Mouse (Mus musculus) testis, adult 2 months (tissue): ENCODE measurements around the gene Gng7. TPM values are rescaled to one million over a fixed set of nuclear protein-coding genes. Genes with fewer than 3 reads are reported as not detected.

Experiments
- H3K27ac ChIP-seq: fragments of 200-500 bp; 2 replicates; pipeline ENCODE4 v1.5.1; 2012; ENCODE audit warnings: low read depth, low read length; ENCODE audit not compliant: control insufficient read depth, insufficient read depth
- H3K27me3 ChIP-seq: fragments of 200-500 bp; 2 replicates; pipeline ENCODE4 v1.6.1; 2012; ENCODE audit warnings: mild to moderate bottlenecking, low read length, moderate library complexity; ENCODE audit not compliant: control insufficient read depth, insufficient read depth
- H3K36me3 ChIP-seq: fragments of 200-500 bp; 2 replicates; pipeline ENCODE4 v1.6.1; 2012; ENCODE audit warnings: mild to moderate bottlenecking, low read length; ENCODE audit not compliant: control insufficient read depth, insufficient read depth
- H3K4me1 ChIP-seq: fragments of 200-500 bp; 2 replicates; pipeline ENCODE4 v1.6.1; 2012; ENCODE audit warnings: low read length; ENCODE audit not compliant: control insufficient read depth, insufficient read depth
- H3K4me3 ChIP-seq: fragments of 200-500 bp; 2 replicates; pipeline ENCODE4 v1.5.1; 2012; ENCODE audit warnings: low read depth, mild to moderate bottlenecking, low read length, moderate library complexity, mixed read lengths; ENCODE audit not compliant: control insufficient read depth
- CTCF ChIP-seq: fragments of 200-500 bp; IDR thresholded peaks from 2 replicates; pipeline ENCODE4 v1.5.1; 2012; ENCODE audit warnings: low read depth, mild to moderate bottlenecking, inconsistent platforms, low read length, moderate library complexity; ENCODE audit not compliant: control insufficient read depth, insufficient read depth, insufficient replicate concordance
- POLR2A ChIP-seq: fragments of 200-500 bp; IDR thresholded peaks from 2 replicates; pipeline ENCODE4 v1.6.1; 2012; ENCODE audit warnings: low read depth, mild to moderate bottlenecking, inconsistent platforms, low read length, moderate library complexity; ENCODE audit not compliant: control insufficient read depth
- polyA plus RNA-seq: library from polyadenylated mRNA; depleted of rRNA; stranded (reverse); fragments of >200 nt; gene quantifications from 2 replicates; pipeline ENCODE4 v1.2.3, GENCODE M21; 2012

The Gng7 gene
- polyA plus RNA-seq, 1 experiment: 1.0 TPM

GRCm38 (mm10) chr10:81033586-81033985 is 18.8 kb upstream of the Gng7 start:
- Histone ChIP-seq H3K4me1 (no peaks in the 10 kb centered on the region), H3K27me3 (no peaks in the 10 kb centered on the region), H3K4me3 (no peak overlapping the region), H3K36me3 (no peaks in the 10 kb centered on the region), H3K27ac (no peak overlapping the region)
- TF ChIP-seq CTCF (no peak), POLR2A (no peak)

GRCm38 (mm10) chr10:81029031-81029430 is 14.3 kb upstream of the Gng7 start:
- H3K4me1 ChIP-seq: peaks cover 3% of the 10 kb centered on the region; the same call in 1 of the 2 replicates
- no peaks in the 10 kb centered on the region for H3K27me3 ChIP-seq
- TF ChIP-seq CTCF (no peak), POLR2A (no peak)
- no peak overlapping the region for H3K4me3 ChIP-seq
- H3K27ac ChIP-seq: no peak overlapping the region
- no peaks in the 10 kb centered on the region for H3K36me3 ChIP-seq

- Histone ChIP-seq H3K27me3 (no peaks in the 10 kb centered on the region), H3K4me3 (no peak overlapping the region), H3K4me1 (peaks cover 3% of the 10 kb centered on the region; the same call in 1 of the 2 replicates), H3K27ac (no peak overlapping the region), H3K36me3 (no peaks in the 10 kb centered on the region)
- TF ChIP-seq CTCF (no peak), POLR2A (no peak)
Measured at GRCm38 (mm10) chr10:81028219-81028618, 13.5 kb upstream of the Gng7 start.

GRCm38 (mm10) chr10:81027331-81027730 is 12.6 kb upstream of the Gng7 start:
- H3K27ac ChIP-seq: no peak overlapping the region
- no peak for TF ChIP-seq CTCF
- no peak for TF ChIP-seq POLR2A
- H3K36me3 ChIP-seq: no peaks in the 10 kb centered on the region
- no peak overlapping the region for H3K4me3 ChIP-seq
- H3K27me3 ChIP-seq: no peaks in the 10 kb centered on the region
- H3K4me1 ChIP-seq: peaks cover 6% of the 10 kb centered on the region

- peaks cover 10% of the 10 kb centered on the region for H3K4me1 ChIP-seq
- no peak overlapping the region for H3K4me3 ChIP-seq
- H3K27me3 ChIP-seq: no peaks in the 10 kb centered on the region
- H3K36me3 ChIP-seq: no peaks in the 10 kb centered on the region
- H3K27ac ChIP-seq: no peak overlapping the region
- TF ChIP-seq CTCF (no peak), POLR2A (no peak)
Measured at GRCm38 (mm10) chr10:81026857-81027256, 12.1 kb upstream of the Gng7 start.

- Histone ChIP-seq H3K4me1 (peaks cover 11% of the 10 kb centered on the region), H3K27ac (no peak within 1 kb of the TSS), H3K36me3 (no peaks in the 10 kb centered on the region), H3K4me3 (no peak within 1 kb of the TSS), H3K27me3 (no peaks in the 10 kb centered on the region)
- TF ChIP-seq CTCF (no peak), POLR2A (no peak)
Measured at GRCm38 (mm10) chr10:81025639-81026275, 11.0 kb upstream of the Gng7 start, which contains the start of gene Diras1. TSS of gene Diras1 (minus strand) at chr10:81025662.

GRCm38 (mm10) chr10:81025047-81025621 is 10.4 kb upstream of the Gng7 start:
- no peak overlapping the region for H3K27ac ChIP-seq
- TF ChIP-seq CTCF (no peak), POLR2A (no peak)
- H3K27me3 ChIP-seq: no peaks in the 10 kb centered on the region
- H3K36me3 ChIP-seq: no peaks in the 10 kb centered on the region
- no peak overlapping the region for H3K4me3 ChIP-seq
- peaks cover 11% of the 10 kb centered on the region for H3K4me1 ChIP-seq
